Mouse (Mus musculus) ES-E14 (cell line): ENCODE measurements around the gene Hdhd5.

Experiments
- CHD2 ChIP-seq: IDR thresholded peaks from 2 replicates; pipeline ENCODE4 v1.6.1; 2014; ENCODE audit warnings: mild to moderate bottlenecking, low read depth, low read length, inconsistent platforms
- ZC3H11A ChIP-seq: IDR thresholded peaks from 2 replicates; pipeline ENCODE4 v1.6.1; 2012; ENCODE audit warnings: low read depth, mild to moderate bottlenecking, inconsistent platforms, low read length, borderline replicate concordance
- ZNF384 ChIP-seq: IDR thresholded peaks from 2 replicates; pipeline ENCODE4 v1.6.1; 2012; ENCODE audit warnings: low read depth, low read length, inconsistent platforms

- no peak for TF ChIP-seq ZC3H11A
- TF ChIP-seq CHD2 = no peak
- TF ChIP-seq ZNF384 = no peak
Observed at GRCm38 (mm10) chr6:120491862-120492498, 39.1 kb downstream of the Hdhd5 start.
